Mouse (Mus musculus): ENCODE measurements at regions not wholly inside any gene's neighbourhood (a gene's known extent, or its start where the extent isn't known, plus 50 kb on each side); places are given as distances from the start of the nearest gene placed in this dataset.

DNA sequence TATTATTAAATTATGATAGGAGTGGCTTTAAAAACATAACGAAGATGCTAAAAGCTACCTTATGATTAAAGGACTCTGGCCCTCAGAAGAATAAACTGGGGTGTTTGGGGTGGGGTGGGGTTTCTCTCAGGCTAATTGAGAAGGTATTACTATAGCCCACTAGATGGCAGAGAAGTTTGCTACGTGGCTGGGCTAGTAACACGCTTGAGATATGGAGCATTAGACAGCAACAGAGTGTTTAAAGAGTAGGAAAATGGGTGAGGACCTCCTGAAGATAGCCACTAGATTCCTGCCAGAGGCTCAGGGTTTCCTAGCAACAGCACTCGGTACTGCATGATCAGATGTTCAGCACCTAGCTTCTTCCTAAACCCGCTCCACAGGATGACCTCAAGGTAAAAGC lies 76.7 kb upstream of the Gpc5 start:
- no peak for TF ChIP-seq GATA1 (IDR thresholded peaks at IDR 0.05; ENCODE audit: low read length)
- no peak for TF ChIP-seq TAL1 (IDR thresholded peaks at IDR 0.05; ENCODE audit: low read length)

All from erythroblast, embryonic 14.5 days (primary cell).